Mouse (Mus musculus) small intestine, adult 2 months (tissue): ENCODE measurements at regions not wholly inside any gene's neighbourhood (a gene's known extent, or its start where the extent isn't known, plus 50 kb on each side); places are given as distances from the start of the nearest gene placed in this dataset.

Experiments used
- CTCF ChIP-seq: fragments of 200-500 bp; IDR thresholded peaks from 2 replicates; pipeline ENCODE4 v1.5.1; 2012; ENCODE audit warnings: low read depth, mild to moderate bottlenecking, control low read depth, inconsistent platforms, low read length, moderate library complexity, mixed read lengths; ENCODE audit not compliant: insufficient replicate concordance, insufficient read length; ENCODE audit errors: extremely low read depth
- POLR2A ChIP-seq: fragments of 200-500 bp; IDR thresholded peaks from 2 replicates; pipeline ENCODE4 v1.6.1; 2012; ENCODE audit warnings: low read depth, mild to moderate bottlenecking, control low read depth, inconsistent platforms, low read length, moderate library complexity

GRCm38 (mm10) chr8:80393111-80393510 is 100.5 kb upstream of the Gypa start:
- no peak for TF ChIP-seq POLR2A
- no peak for TF ChIP-seq CTCF
